Mouse (Mus musculus) C2C12 (cell line): ENCODE data around the gene Oma1. TPM values are rescaled to one million over a fixed set of nuclear protein-coding genes. Genes with fewer than 3 reads are reported as not detected.

ENCODE experiments used
- H3K27me3 ChIP-seq: one replicate; pipeline ENCODE4 v1.6.1; 2011; ENCODE audit not compliant: control insufficient read depth, insufficient read depth, insufficient read length
- H3K36me3 ChIP-seq: one replicate; pipeline ENCODE4 v1.6.1; 2011; ENCODE audit not compliant: control insufficient read depth, insufficient read depth
- H3K4me3 ChIP-seq: one replicate; pipeline ENCODE4 v1.5.1; 2011; ENCODE audit warnings: mild to moderate bottlenecking, control low read depth; ENCODE audit not compliant: poor library complexity, insufficient read depth, severe bottlenecking
- H3K79me2 ChIP-seq: one replicate; pipeline ENCODE4 v1.6.1; 2011; ENCODE audit not compliant: control insufficient read depth, insufficient read depth
- H3K79me3 ChIP-seq: one replicate; pipeline ENCODE4 v1.6.1; 2011; ENCODE audit warnings: low read depth, control low read depth
- H3ac ChIP-seq: one replicate; pipeline ENCODE3; 2011; ENCODE audit warnings: low read depth; ENCODE audit not compliant: control insufficient read depth, insufficient read length
- CEBPB ChIP-seq: IDR thresholded peaks from one replicate; pipeline ENCODE4 v1.6.1; 2011; ENCODE audit warnings: low read depth, mild to moderate bottlenecking, control low read depth, moderate library complexity
- CTCF ChIP-seq: IDR thresholded peaks from one replicate; pipeline ENCODE4 v1.5.1; 2011; ENCODE audit not compliant: control insufficient read depth, insufficient read depth, insufficient read length
- FOSL1 ChIP-seq: IDR thresholded peaks from one replicate; pipeline ENCODE4 v1.8.0; 2011; ENCODE audit warnings: mild to moderate bottlenecking, low read length; ENCODE audit not compliant: poor library complexity, insufficient read depth, severe bottlenecking
- MAX ChIP-seq: IDR thresholded peaks from one replicate; pipeline ENCODE4 v1.6.1; 2011; ENCODE audit warnings: mild to moderate bottlenecking, control low read depth
- MYOD1 ChIP-seq: IDR thresholded peaks from one replicate; pipeline ENCODE4 v1.6.1; 2011; ENCODE audit warnings: low read depth; ENCODE audit not compliant: control insufficient read depth, insufficient read length
- MYOG ChIP-seq: IDR thresholded peaks from one replicate; pipeline ENCODE4 v1.6.1; 2011; ENCODE audit not compliant: control insufficient read depth, insufficient read length; ENCODE audit errors: extremely low read depth
- USF1 ChIP-seq: IDR thresholded peaks from one replicate; pipeline ENCODE4 v1.6.1; 2011; ENCODE audit warnings: low read depth, mild to moderate bottlenecking, control low read depth, moderate library complexity
- polyA plus RNA-seq: library from polyadenylated mRNA; unstranded; fragments of >200 nt; fragmentation: generic; extraction: Trizol; gene quantifications from one replicate; pipeline ENCODE4 v1.2.1, GENCODE M21; 2012; ENCODE audit warnings: missing spikeins

The Oma1 gene
- polyA plus RNA-seq, 1 experiment = 5.9 TPM

DNA sequence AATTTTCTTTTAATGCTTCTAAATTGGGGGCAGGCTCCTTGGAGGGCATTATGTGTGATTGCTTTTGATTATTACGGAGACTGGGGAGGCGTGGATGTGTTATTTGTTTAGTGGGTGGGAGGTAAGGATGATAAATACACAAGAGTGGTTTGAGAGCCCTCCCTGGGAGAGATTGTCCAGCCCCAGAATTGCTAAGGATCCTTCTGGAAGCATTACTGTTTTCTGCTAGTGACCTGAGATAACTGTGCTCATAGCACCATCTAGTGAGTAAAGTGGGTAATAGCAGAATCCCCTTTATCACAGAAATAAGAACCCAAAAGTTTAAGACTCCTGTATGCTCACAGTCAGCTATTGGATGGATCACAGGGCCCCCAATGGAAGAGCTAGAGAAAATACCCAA, 32.4 kb downstream of the Oma1 start:
- Histone ChIP-seq H3K79me3 (no peaks in the 10 kb centered on the region), H3K27me3 (no peaks in the 10 kb centered on the region), H3ac (no peak overlapping the region), H3K4me3 (no peak overlapping the region), H3K79me2 (no peaks in the 10 kb centered on the region), H3K36me3 (no peaks in the 10 kb centered on the region)
- TF ChIP-seq CEBPB (no peak), CTCF (peak; percentile 12), MAX (no peak), USF1 (no peak)

DNA sequence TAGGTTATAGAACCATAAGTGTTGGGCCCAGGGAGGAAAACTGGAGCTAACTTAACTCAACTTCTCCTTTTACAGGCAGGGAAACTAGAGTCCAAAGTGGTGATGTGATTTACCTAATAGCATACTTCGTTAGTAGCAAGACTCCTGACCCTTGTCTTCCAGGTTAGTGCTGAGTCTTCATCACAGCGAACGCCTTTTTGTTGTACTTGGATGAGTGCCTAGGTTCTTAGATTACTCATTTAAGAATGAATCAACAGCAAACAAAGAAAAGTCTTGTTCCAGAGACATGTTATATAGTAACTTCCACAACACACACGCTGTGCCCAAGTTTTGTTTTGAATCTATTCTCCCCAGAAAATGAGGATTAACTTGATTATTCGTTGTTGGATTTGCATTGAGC, 33.2 kb downstream of the Oma1 start:
- Histone ChIP-seq H3K79me3 (no peaks in the 10 kb centered on the region), H3ac (no peak overlapping the region), H3K79me2 (no peaks in the 10 kb centered on the region), H3K4me3 (no peak overlapping the region), H3K36me3 (no peaks in the 10 kb centered on the region), H3K27me3 (no peaks in the 10 kb centered on the region)
- TF ChIP-seq USF1 = no peak
- no peak for TF ChIP-seq FOSL1
- TF ChIP-seq CEBPB = no peak
- no peak for TF ChIP-seq CTCF
- TF ChIP-seq MYOD1 = no peak
- no peak for TF ChIP-seq MYOG
- no peak for TF ChIP-seq MAX

DNA sequence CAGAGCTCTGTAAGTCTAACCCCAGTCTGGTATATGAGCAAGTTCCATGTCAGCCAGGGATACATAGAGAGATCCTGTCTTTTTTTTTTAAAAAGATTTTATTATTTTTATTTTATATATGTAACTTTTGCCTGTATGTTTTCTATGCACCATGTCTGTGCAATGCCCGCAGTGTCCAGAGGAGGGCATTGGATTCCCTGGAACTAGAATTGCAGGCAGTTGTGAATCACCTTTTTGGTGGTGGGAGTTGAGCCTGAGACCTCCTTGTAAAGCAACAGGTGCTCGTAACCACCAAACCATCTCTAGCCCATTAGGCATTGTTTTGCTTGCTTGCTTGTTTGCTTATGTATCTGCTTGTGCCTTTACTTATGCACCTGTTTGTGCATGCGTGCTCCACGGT, 35.6 kb downstream of the Oma1 start:
- no peaks in the 10 kb centered on the region for H3K27me3 ChIP-seq
- H3K79me2 ChIP-seq = no peaks in the 10 kb centered on the region
- H3K4me3 ChIP-seq = no peak overlapping the region
- no peaks in the 10 kb centered on the region for H3K79me3 ChIP-seq
- no peak overlapping the region for H3ac ChIP-seq
- no peaks in the 10 kb centered on the region for H3K36me3 ChIP-seq
- no peak for TF ChIP-seq FOSL1
- no peak for TF ChIP-seq MAX
- TF ChIP-seq CTCF = no peak
- no peak for TF ChIP-seq CEBPB
- no peak for TF ChIP-seq MYOG
- no peak for TF ChIP-seq USF1
- no peak for TF ChIP-seq MYOD1

DNA sequence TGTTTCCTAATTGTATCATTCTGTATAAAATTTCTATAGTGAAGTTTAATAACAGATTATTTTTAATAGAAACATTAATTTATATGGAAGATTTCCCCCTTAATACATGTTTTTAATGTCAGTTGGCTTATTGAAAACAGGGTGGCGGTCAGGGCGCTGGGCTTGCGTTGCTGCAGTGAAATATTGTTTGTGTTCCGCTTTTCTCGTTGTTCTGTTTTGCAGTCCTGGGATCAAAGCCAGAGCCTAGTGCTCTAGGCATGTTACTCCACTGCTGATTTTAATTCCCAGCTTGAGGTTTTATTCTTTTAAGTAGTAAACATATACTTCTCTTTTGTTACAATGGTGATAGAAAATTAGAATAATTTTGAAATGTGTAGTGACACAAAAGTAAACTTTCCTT, 39.3 kb downstream of the Oma1 start:
- H3K79me2 ChIP-seq = no peaks in the 10 kb centered on the region
- H3K79me3 ChIP-seq = no peaks in the 10 kb centered on the region
- H3K4me3 ChIP-seq = no peak overlapping the region
- no peaks in the 10 kb centered on the region for H3K36me3 ChIP-seq
- no peaks in the 10 kb centered on the region for H3K27me3 ChIP-seq
- TF ChIP-seq MAX (no peak), USF1 (no peak), MYOD1 (no peak), FOSL1 (no peak), MYOG (no peak), CEBPB (no peak), CTCF (no peak)
- no peak overlapping the region for H3ac ChIP-seq

DNA sequence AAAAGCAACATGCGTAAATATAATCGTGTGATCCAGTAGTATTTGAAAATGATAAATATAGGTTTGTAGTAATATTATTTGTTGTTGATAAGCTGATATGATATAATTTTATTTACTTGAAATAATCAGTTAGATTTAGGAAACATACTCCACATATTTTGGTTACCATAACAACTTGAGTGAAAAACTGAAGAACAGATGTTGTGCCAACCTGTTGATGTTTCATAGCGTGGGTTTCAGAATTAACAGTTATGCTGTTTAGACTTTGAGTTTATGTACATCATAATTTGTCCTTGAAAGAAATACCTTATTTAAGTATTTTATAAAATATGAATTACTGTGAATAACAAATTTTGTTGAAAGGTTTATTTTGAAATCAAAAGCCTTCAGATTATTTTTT, 43.8 kb downstream of the Oma1 start:
- Histone ChIP-seq H3K36me3 (no peaks in the 10 kb centered on the region), H3ac (no peak overlapping the region), H3K4me3 (no peak overlapping the region), H3K27me3 (no peaks in the 10 kb centered on the region), H3K79me3 (no peaks in the 10 kb centered on the region), H3K79me2 (no peaks in the 10 kb centered on the region)
- no peak for TF ChIP-seq FOSL1

DNA sequence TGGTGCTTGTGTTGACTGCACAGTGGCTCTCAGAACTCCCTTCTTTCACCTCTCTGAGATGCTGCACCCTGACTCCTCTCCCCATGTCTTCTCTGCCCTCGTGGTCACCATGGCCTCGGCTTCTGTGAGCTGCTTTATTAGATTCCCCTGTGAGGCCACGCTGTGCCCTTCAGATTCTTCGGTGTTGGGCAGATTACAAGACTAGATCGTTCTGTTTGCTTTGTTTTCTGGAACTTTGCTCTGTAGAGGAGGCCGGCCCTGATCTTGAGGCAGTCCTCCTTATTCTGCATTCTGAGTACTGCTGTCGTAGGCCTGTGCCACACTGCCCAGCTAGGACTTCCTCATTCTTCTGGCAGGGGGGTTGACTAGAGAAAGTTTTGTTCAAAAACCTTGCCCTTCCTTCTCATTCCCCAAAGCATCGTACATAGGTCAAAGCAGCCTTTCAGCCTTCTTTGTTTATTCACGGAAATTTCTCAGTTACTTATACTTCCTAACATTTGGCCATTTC, 45.4 kb downstream of the Oma1 start:
- H3K4me3 ChIP-seq = no peak overlapping the region
- TF ChIP-seq FOSL1 (no peak), MAX (no peak), CTCF (no peak), MYOG (no peak), CEBPB (no peak), MYOD1 (no peak), USF1 (no peak)
- no peaks in the 10 kb centered on the region for H3K27me3 ChIP-seq
- H3K36me3 ChIP-seq = no peaks in the 10 kb centered on the region
- H3K79me2 ChIP-seq = no peaks in the 10 kb centered on the region
- H3ac ChIP-seq = no peak overlapping the region
- H3K79me3 ChIP-seq = no peaks in the 10 kb centered on the region

DNA sequence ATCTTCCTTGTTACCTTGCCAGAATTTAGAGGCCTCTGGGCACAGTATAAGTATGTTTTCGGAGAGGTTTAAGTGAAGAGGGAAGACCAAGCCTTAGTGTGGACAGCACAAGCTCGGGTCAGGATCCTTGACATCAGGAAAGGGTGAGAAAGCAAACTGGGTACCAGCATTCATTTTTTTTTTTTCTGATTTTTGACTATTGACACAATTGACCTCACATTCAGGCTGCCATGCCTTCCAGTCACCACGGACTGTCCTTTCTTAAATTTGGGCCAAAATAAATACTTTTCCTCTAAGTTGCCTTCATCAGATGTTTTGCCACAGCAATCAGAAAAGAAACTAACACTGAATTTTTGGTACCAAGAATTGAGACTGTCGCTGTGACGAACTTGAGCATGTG, 68.6 kb downstream of the Oma1 start:
- H3K36me3 ChIP-seq = no peaks in the 10 kb centered on the region
- H3K4me3 ChIP-seq = no peak overlapping the region
- H3K79me2 ChIP-seq = no peaks in the 10 kb centered on the region
- peaks cover 3% of the 10 kb centered on the region for H3K27me3 ChIP-seq
- no peak overlapping the region for H3ac ChIP-seq
- TF ChIP-seq USF1 (no peak), MYOD1 (no peak), CEBPB (no peak), MAX (no peak), FOSL1 (no peak), MYOG (no peak)
- no peaks in the 10 kb centered on the region for H3K79me3 ChIP-seq
